Mouse (Mus musculus) testis, adult 10 weeks (tissue): ENCODE measurements around the gene Kcnk6. TPM values are rescaled to one million over a fixed set of nuclear protein-coding genes. Genes with fewer than 3 reads are reported as not detected.

Experiments used
- polyA plus RNA-seq: library from polyadenylated mRNA; stranded (reverse); fragments of 350-450 nt; fragmentation: Illumina TruSeq; extraction: RNeasy Lipid Tissue Mini Kit (QIAGEN cat#74804); gene quantifications from one replicate; pipeline ENCODE4 v1.2.3, GENCODE M21; 2014; ENCODE audit warnings: low read depth, low replicate concordance

Gene Kcnk6
- polyA plus RNA-seq = 2.8 TPM

DNA sequence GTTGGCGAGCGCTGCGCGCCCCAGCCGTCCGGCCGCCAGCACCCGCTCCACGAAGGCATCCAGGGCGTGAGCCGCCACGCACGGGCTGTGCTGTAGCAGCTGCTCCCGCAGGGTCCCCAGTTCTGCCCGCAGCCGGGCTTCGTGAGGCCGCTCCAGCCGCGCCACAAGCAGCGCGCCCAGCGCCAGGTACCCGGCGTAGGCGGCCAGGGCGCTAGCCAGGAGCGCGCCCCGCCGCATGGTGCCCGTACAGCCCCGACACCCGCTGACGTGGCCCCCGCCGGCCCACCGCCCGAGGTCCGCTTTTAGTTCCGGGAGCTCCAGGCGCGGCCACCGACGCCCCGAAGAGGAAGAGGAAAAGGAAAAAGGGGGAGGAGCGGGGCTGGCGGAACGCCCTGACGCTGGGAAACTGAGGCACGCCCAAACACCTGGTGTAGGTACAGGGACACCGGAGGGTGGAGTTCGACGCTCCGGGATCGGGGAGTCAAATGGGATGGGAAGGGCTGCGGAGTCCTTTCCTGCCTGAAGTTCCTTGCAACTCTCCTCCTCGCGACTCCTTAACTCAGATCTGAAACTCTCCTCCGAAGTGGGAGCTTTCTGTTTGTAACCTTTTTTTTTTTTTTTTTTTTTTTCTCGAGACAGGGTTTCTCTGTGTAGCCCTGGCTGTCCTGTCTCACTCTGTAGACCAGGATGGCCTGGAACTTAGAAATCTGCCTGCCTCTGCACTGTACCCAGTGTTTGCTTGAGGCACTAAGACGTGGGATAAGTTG is at the start of gene Kcnk6:
TSS of gene Kcnk6 (minus strand) at position 269 of the 767 bp plus-strand sequence.

GRCm38 (mm10) chr7:29281201-29282073 is 49.1 kb upstream of the Kcnk6 start, which contains the start of gene Spint2:
TSS of gene Spint2 (minus strand) at chr7:29281912.

GRCm38 (mm10) chr7:29248261-29248841 is 16.0 kb upstream of the Kcnk6 start, which contains the start of gene 2200002D01Rik:
TSS of gene 2200002D01Rik (minus strand) at chr7:29248466.

GRCm38 (mm10) chr7:29238019-29238967 is 6.0 kb upstream of the Kcnk6 start, which contains the start of gene Yif1b:
TSS of gene Yif1b (plus strand) at chr7:29238329.

DNA sequence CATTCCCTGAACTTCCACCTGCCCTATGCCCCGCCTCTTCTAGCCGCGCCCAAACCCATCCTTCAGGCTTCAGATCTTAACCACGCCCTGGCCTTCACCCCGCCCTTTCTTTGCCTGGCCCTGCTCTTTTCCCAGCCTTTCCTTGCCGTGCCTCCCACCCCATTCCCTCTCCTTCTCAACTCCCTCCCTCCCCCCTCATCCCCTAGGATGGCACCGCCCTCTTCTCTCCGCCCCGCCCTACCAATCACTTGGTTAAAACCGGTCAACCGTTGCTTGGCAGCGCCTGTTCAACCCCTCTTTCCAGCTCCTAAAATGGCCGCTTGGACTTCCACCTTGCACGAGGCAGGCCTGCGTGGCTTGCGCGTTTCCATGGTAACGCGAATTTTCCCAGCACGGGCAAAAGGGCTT is 18.6 kb downstream of the Kcnk6 start, which contains the start of gene Catsperg1:
TSS of gene Catsperg1 (minus strand) at position 361 of the 408 bp plus-strand sequence.

GRCm38 (mm10) chr7:29180077-29180853 is 52.0 kb downstream of the Kcnk6 start, which contains the start of gene Psmd8:
TSS of gene Psmd8 (minus strand) at chr7:29180701.

Other genes with a start within 250 kb of the Kcnk6 start
- 0.14 TPM for gene Ryr1, start 107.3 kb downstream of the Kcnk6 start, polyA plus RNA-seq
- 0.11 TPM for gene Rasgrp4, start 97.7 kb downstream of the Kcnk6 start, polyA plus RNA-seq
- 3.0 TPM for gene Fam98c, start 76.3 kb downstream of the Kcnk6 start, polyA plus RNA-seq
- gene Ggn, start 62.3 kb downstream of the Kcnk6 start, polyA plus RNA-seq = 2.6 TPM
- 29.2 TPM for gene Spred3, start 62.1 kb downstream of the Kcnk6 start, polyA plus RNA-seq
- gene Psmd8, start 51.8 kb downstream of the Kcnk6 start, polyA plus RNA-seq = 214 TPM
- gene Catsperg1, start 18.5 kb downstream of the Kcnk6 start, polyA plus RNA-seq = 169 TPM
- 1.7 TPM for gene Yif1b, start 5.8 kb upstream of the Kcnk6 start, polyA plus RNA-seq
- not detected for gene 2200002D01Rik, start 16.0 kb upstream of the Kcnk6 start, polyA plus RNA-seq
- gene Spint2, start 49.4 kb upstream of the Kcnk6 start, polyA plus RNA-seq = 12.3 TPM
- 0.36 TPM for gene Ppp1r14a, start 56.8 kb upstream of the Kcnk6 start, polyA plus RNA-seq
- 1.1 TPM for gene Dpf1, start 71.4 kb upstream of the Kcnk6 start, polyA plus RNA-seq